Mouse (Mus musculus) kidney, adult 2 months (tissue): ENCODE data around the gene Rbfox1.

Experiments used
- CTCF ChIP-seq: fragments of 200-500 bp; conservative IDR thresholded peaks from 2 replicates; pipeline ENCODE4 v1.5.1; 2011; ENCODE audit warnings: low read depth, mild to moderate bottlenecking, control low read depth, low read length, moderate library complexity, mixed read lengths; ENCODE audit not compliant: insufficient read depth, insufficient read length
- POLR2A ChIP-seq: fragments of 200-500 bp; IDR thresholded peaks from one replicate; pipeline ENCODE4 v1.6.1; 2011; ENCODE audit warnings: low read depth, low read length, control low read depth

- TF ChIP-seq CTCF (no peak), POLR2A (no peak)
Observed at GRCm38 (mm10) chr16:6900006-6900405, 1014.9 kb downstream of the Rbfox1 start.
